Mouse (Mus musculus) MEL (cell line): ENCODE measurements at regions not wholly inside any gene's neighbourhood (a gene's known extent, or its start where the extent isn't known, plus 50 kb on each side); places are given as distances from the start of the nearest gene placed in this dataset.

Experiments
- DNase-seq: peaks from one replicate; pipeline ENCODE4 v3.0.0; 2011; ENCODE audit warnings: low read depth, low spot score
- H3K27ac ChIP-seq: 2 replicates; pipeline ENCODE4 v1.5.1; 2012; ENCODE audit warnings: low read depth, mild to moderate bottlenecking, control low read depth, low read length, moderate library complexity; ENCODE audit not compliant: control insufficient read depth
- H3K27me3 ChIP-seq, 2 experiments: fragments of 150-350 bp in 1 of 2; sonication (generic) in 1 of 2; 2 replicates each; pipeline ENCODE4 v1.6.1; 2012; ENCODE audit warnings: low read length in 2 of 2, mild to moderate bottlenecking in 2 of 2, improper control_type of control experiment in 1 of 2, moderate library complexity in 1 of 2; ENCODE audit not compliant: insufficient read depth in 2 of 2, control insufficient read depth in 1 of 2
- H3K36me3 ChIP-seq, 2 experiments: 2 replicates each; pipeline ENCODE4 v1.6.1; 2012 to 2014; ENCODE audit warnings: low read length in 2 of 2, improper control_type of control experiment in 1 of 2, inconsistent platforms in 1 of 2, mild to moderate bottlenecking in 1 of 2; ENCODE audit not compliant: insufficient read depth in 2 of 2, control insufficient read depth in 1 of 2
- H3K4me1 ChIP-seq, 2 experiments: fragments of 150-350 bp in 1 of 2; sonication (generic) in 1 of 2; 2 replicates each; pipeline ENCODE4 v1.6.1; 2012; ENCODE audit warnings: low read length in 2 of 2, improper control_type of control experiment in 1 of 2, mild to moderate bottlenecking in 1 of 2; ENCODE audit not compliant: insufficient read depth in 2 of 2, control insufficient read depth in 1 of 2
- H3K4me3 ChIP-seq, 2 experiments: fragments of 150-350 bp in 1 of 2; sonication (generic) in 1 of 2; 2 replicates each; pipeline ENCODE4 v1.5.1; 2012; ENCODE audit warnings: low read depth in 2 of 2, low read length in 2 of 2, mild to moderate bottlenecking in 2 of 2, moderate library complexity in 2 of 2, control low read depth in 1 of 2, improper control_type of control experiment in 1 of 2; ENCODE audit not compliant: control insufficient read depth in 1 of 2, insufficient read depth in 1 of 2
- H3K79me2 ChIP-seq: 2 replicates; pipeline ENCODE4 v1.6.1; 2012; ENCODE audit warnings: mild to moderate bottlenecking, low read length, moderate library complexity; ENCODE audit not compliant: control insufficient read depth, poor library complexity, insufficient read depth
- H3K9ac ChIP-seq: 2 replicates; pipeline ENCODE4 v1.6.1; 2012; ENCODE audit warnings: low read depth, mild to moderate bottlenecking, control low read depth, low read length, moderate library complexity; ENCODE audit not compliant: control insufficient read depth, poor library complexity, severe bottlenecking
- H3K9me3 ChIP-seq: fragments of 150-350 bp; sonication (generic); replicated peaks from 2 replicates; pipeline ENCODE4 v1.6.1; 2012; ENCODE audit warnings: mild to moderate bottlenecking, low read length, improper control_type of control experiment, moderate library complexity; ENCODE audit not compliant: insufficient read depth
- BHLHE40 ChIP-seq: IDR thresholded peaks from 2 replicates; pipeline ENCODE4 v1.6.1; 2012; ENCODE audit warnings: low read depth, mild to moderate bottlenecking, inconsistent platforms, low read length, improper control_type of control experiment, borderline replicate concordance
- CHD1 ChIP-seq: IDR thresholded peaks from 2 replicates; pipeline ENCODE4 v1.6.1; 2012; ENCODE audit warnings: low read depth, mild to moderate bottlenecking, inconsistent platforms, low read length, improper control_type of control experiment
- CHD2 ChIP-seq: IDR thresholded peaks from 2 replicates; pipeline ENCODE4 v1.6.1; 2011; ENCODE audit warnings: low read length, improper control_type of control experiment
- CTCF ChIP-seq, 3 experiments: IDR thresholded peaks in 2 of 3; conservative IDR thresholded peaks in 1 of 3; 2 replicates each; pipeline ENCODE4 v1.5.1; 2011 to 2012; ENCODE audit warnings: low read length in 3 of 3, low read depth in 2 of 3, mild to moderate bottlenecking in 2 of 3, improper control_type of control experiment in 1 of 3, inconsistent platforms in 1 of 3, mixed read lengths in 1 of 3, moderate library complexity in 1 of 3; ENCODE audit not compliant: control insufficient read depth in 1 of 3, insufficient read depth in 1 of 3, poor library complexity in 1 of 3, severe bottlenecking in 1 of 3
- E2F4 ChIP-seq: IDR thresholded peaks from 2 replicates; pipeline ENCODE4 v1.6.1; 2011; ENCODE audit warnings: low read depth, low read length, improper control_type of control experiment, borderline replicate concordance
- ELF1 ChIP-seq: IDR thresholded peaks from 2 replicates; pipeline ENCODE4 v1.6.1; 2014; ENCODE audit warnings: low read depth, mild to moderate bottlenecking, inconsistent platforms, low read length, improper control_type of control experiment, moderate library complexity
- EP300 ChIP-seq, 2 experiments: IDR thresholded peaks; 2 replicates each; pipeline ENCODE4 v1.6.1; 2011; ENCODE audit warnings: improper control_type of control experiment in 2 of 2, low read length in 2 of 2, low read depth in 1 of 2, mild to moderate bottlenecking in 1 of 2
- ETS1 ChIP-seq: IDR thresholded peaks from 2 replicates; pipeline ENCODE4 v1.6.1; 2012; ENCODE audit warnings: low read depth, mild to moderate bottlenecking, inconsistent platforms, low read length, improper control_type of control experiment, moderate library complexity
- GABPA ChIP-seq: IDR thresholded peaks from 2 replicates; pipeline ENCODE4 v1.6.1; 2012; ENCODE audit warnings: low read depth, mild to moderate bottlenecking, inconsistent platforms, low read length, improper control_type of control experiment, moderate library complexity
- GATA1 ChIP-seq: IDR thresholded peaks from 2 replicates; pipeline ENCODE4 v1.6.1; 2011; ENCODE audit warnings: low read depth, low read length, improper control_type of control experiment
- JUND ChIP-seq: IDR thresholded peaks from 2 replicates; pipeline ENCODE4 v1.6.1; 2011; ENCODE audit warnings: low read depth, mild to moderate bottlenecking, improper control_type of control experiment, low read length
- MXI1 ChIP-seq: IDR thresholded peaks from 2 replicates; pipeline ENCODE4 v1.6.1; 2011; ENCODE audit warnings: mild to moderate bottlenecking, low read depth, low read length, improper control_type of control experiment
- MYB ChIP-seq: IDR thresholded peaks from 2 replicates; pipeline ENCODE4 v1.6.1; 2011; ENCODE audit warnings: mild to moderate bottlenecking, low read depth, low read length, improper control_type of control experiment
- NELFE ChIP-seq: IDR thresholded peaks from 2 replicates; pipeline ENCODE4 v1.6.1; 2011; ENCODE audit warnings: low read depth, low read length, improper control_type of control experiment
- NRF1 ChIP-seq: IDR thresholded peaks from 2 replicates; pipeline ENCODE4 v1.6.1; 2014; ENCODE audit warnings: low read depth, mild to moderate bottlenecking, inconsistent platforms, low read length, improper control_type of control experiment, moderate library complexity; ENCODE audit not compliant: poor library complexity, insufficient read depth, severe bottlenecking
- POLR2AphosphoS5 ChIP-seq: IDR thresholded peaks from 2 replicates; pipeline ENCODE4 v1.6.1; 2012; ENCODE audit warnings: low read depth, borderline replicate concordance, mild to moderate bottlenecking, inconsistent platforms, low read length, moderate library complexity, mixed read lengths
- TAL1 ChIP-seq: IDR thresholded peaks from 2 replicates; pipeline ENCODE4 v1.6.1; 2012; ENCODE audit warnings: mild to moderate bottlenecking, inconsistent platforms, low read length, moderate library complexity, mixed read lengths
- TBP ChIP-seq: IDR thresholded peaks from 2 replicates; pipeline ENCODE4 v1.8.0; 2011; ENCODE audit warnings: low read depth, low read length, improper control_type of control experiment
- USF1 ChIP-seq: IDR thresholded peaks from 2 replicates; pipeline ENCODE4 v1.6.1; 2014; ENCODE audit warnings: low read depth, mild to moderate bottlenecking, inconsistent platforms, low read length, improper control_type of control experiment, moderate library complexity
- USF2 ChIP-seq, 2 experiments: IDR thresholded peaks; 2 replicates each; pipeline ENCODE4 v1.6.1; 2011 to 2012; ENCODE audit warnings: improper control_type of control experiment in 2 of 2, low read length in 2 of 2, borderline replicate concordance in 1 of 2, inconsistent platforms in 1 of 2, low read depth in 1 of 2, mild to moderate bottlenecking in 1 of 2; ENCODE audit not compliant: insufficient read depth in 1 of 2
- ZKSCAN1 ChIP-seq: IDR thresholded peaks from 2 replicates; pipeline ENCODE4 v1.6.1; 2012; ENCODE audit warnings: low read depth, mild to moderate bottlenecking, inconsistent platforms, low read length, improper control_type of control experiment, moderate library complexity
- ZMIZ1 ChIP-seq: IDR thresholded peaks from 2 replicates; pipeline ENCODE4 v1.6.1; 2012; ENCODE audit warnings: low read depth, mild to moderate bottlenecking, inconsistent platforms, low read length, improper control_type of control experiment, moderate library complexity
- ZNF384 ChIP-seq: IDR thresholded peaks from 2 replicates; pipeline ENCODE4 v1.6.1; 2012; ENCODE audit warnings: low read depth, mild to moderate bottlenecking, inconsistent platforms, low read length, improper control_type of control experiment

- no peak for DNase-seq
- TF ChIP-seq ETS1 = no peak
- no peak for TF ChIP-seq E2F4
- no peak for TF ChIP-seq MYB
- no peak for TF ChIP-seq BHLHE40
- no peak for TF ChIP-seq CTCF (IDR thresholded peaks at IDR 0.05 in 2 of 3, conservative IDR thresholded peaks at IDR 0.05 in 1 of 3; ENCODE audit: control insufficient read depth in 1 of 3, insufficient read depth in 1 of 3, low read depth in 2 of 3, low read length in 3 of 3, poor library complexity in 1 of 3, severe bottlenecking in 1 of 3)
- TF ChIP-seq GABPA = no peak
- no peak for TF ChIP-seq ZNF384
- no peak for TF ChIP-seq POLR2AphosphoS5
- no peak for TF ChIP-seq MXI1
- TF ChIP-seq NRF1 = no peak
- TF ChIP-seq ELF1 = no peak
- no peak for TF ChIP-seq ZKSCAN1
- no peak for TF ChIP-seq JUND
- TF ChIP-seq CHD1 = no peak
- no peak for TF ChIP-seq CHD2
- TF ChIP-seq TBP = no peak
- no peak for TF ChIP-seq GATA1
- Histone ChIP-seq H3K4me3 (no peak overlapping the region), H3K4me1 (no peaks in the 10 kb centered on the region), H3K36me3 (no peaks in the 10 kb centered on the region), H3K79me2 (no peaks in the 10 kb centered on the region), H3K9me3 (no peaks in the 10 kb centered on the region), H3K27ac (no peak overlapping the region), H3K9ac (no peak overlapping the region), H3K27me3 (no peaks in the 10 kb centered on the region)
Measured at GRCm38 (mm10) chr1:125223370-125223769, 212.2 kb downstream of the Actr3 start.

- TF ChIP-seq ZMIZ1 (no peak), BHLHE40 (no peak), MXI1 (no peak), GABPA (no peak), CHD2 (no peak), NELFE (no peak), TAL1 (no peak), ZNF384 (no peak), USF1 (no peak), ZKSCAN1 (no peak), POLR2AphosphoS5 (no peak), EP300 (IDR thresholded peaks at IDR 0.05; ENCODE audit: low read depth in 1 of 2, low read length in 2 of 2) (no peak), USF2 (IDR thresholded peaks at IDR 0.05; ENCODE audit: borderline replicate concordance in 1 of 2, insufficient read depth in 1 of 2, low read depth in 1 of 2, low read length in 2 of 2) (no peak), ETS1 (no peak), GATA1 (no peak)
- Histone ChIP-seq H3K27ac (no peak overlapping the region), H3K9ac (no peak overlapping the region), H3K9me3 (no peaks in the 10 kb centered on the region), H3K27me3 (no peaks in the 10 kb centered on the region), H3K4me1 (no peaks in the 10 kb centered on the region), H3K4me3 (no peak overlapping the region), H3K79me2 (no peaks in the 10 kb centered on the region), H3K36me3 (no peaks in the 10 kb centered on the region)
- no peak for DNase-seq
Measured at GRCm38 (mm10) chr1:125216192-125216591, 219.3 kb downstream of the Actr3 start.
